Mouse (Mus musculus): ENCODE data around the gene BC052040.

- TF ChIP-seq POLR2A (IDR thresholded peaks at IDR 0.05; ENCODE audit: low read depth, low read length) (no peak), CTCF (IDR thresholded peaks at IDR 0.05; ENCODE audit: extremely low read depth, insufficient read length, insufficient replicate concordance, low read depth, low read length) (no peak)
Observed at GRCm38 (mm10) chr2:115687612-115688011, 106.1 kb downstream of the BC052040 start.
